Mouse (Mus musculus) heart, embryonic 12.5 days (tissue): ENCODE measurements around the gene Hist1h2an. TPM values are rescaled to one million over a fixed set of nuclear protein-coding genes. Genes with fewer than 3 reads are reported as not detected.
A peak's percentile ranks its signal among the peaks of the same experiment; 100 is the strongest.
"Not testable (repeated sequence)": the region's sequence is repeated elsewhere in the genome, so short reads cannot be mapped to it uniquely, and the experiment has no call there.

Experiments
- ATAC-seq: fragments of 200-750 bp; cut with Nextera tagmentation; 2 replicates; pipeline ENCODE4 v1.8.0; 2017; ENCODE audit warnings: moderate TSS enrichment, moderate library complexity; ENCODE audit not compliant: insufficient number of reproducible peaks, low FRiP score
- H3K27ac ChIP-seq: fragments of 300-500 bp; sonication (generic); 2 replicates; pipeline ENCODE4 v1.5.1; 2016; ENCODE audit warnings: mild to moderate bottlenecking, moderate library complexity; ENCODE audit not compliant: poor library complexity, severe bottlenecking
- H3K27me3 ChIP-seq: fragments of 300-500 bp; sonication (generic); replicated peaks from 2 replicates; pipeline ENCODE4 v1.6.1; 2016; ENCODE audit warnings: mild to moderate bottlenecking, moderate library complexity
- H3K36me3 ChIP-seq: fragments of 300-500 bp; sonication (generic); 2 replicates; pipeline ENCODE4 v1.6.1; 2016; ENCODE audit warnings: mild to moderate bottlenecking, moderate library complexity
- H3K4me1 ChIP-seq: fragments of 300-500 bp; sonication (generic); replicated peaks from 2 replicates; pipeline ENCODE4 v1.6.1; 2016; ENCODE audit warnings: mild to moderate bottlenecking
- H3K4me2 ChIP-seq: fragments of 300-500 bp; sonication (generic); 2 replicates; pipeline ENCODE4 v1.6.1; 2016; ENCODE audit warnings: mild to moderate bottlenecking, moderate library complexity
- H3K4me3 ChIP-seq: fragments of 300-500 bp; sonication (generic); 2 replicates; pipeline ENCODE4 v1.5.1; 2016; ENCODE audit warnings: mild to moderate bottlenecking
- H3K9ac ChIP-seq: fragments of 300-500 bp; sonication (generic); 2 replicates; pipeline ENCODE4 v1.6.1; 2016; ENCODE audit warnings: mild to moderate bottlenecking, moderate library complexity
- H3K9me3 ChIP-seq: fragments of 300-500 bp; sonication (generic); replicated peaks from 2 replicates; pipeline ENCODE4 v1.6.1; 2016; ENCODE audit warnings: mild to moderate bottlenecking, moderate library complexity
- WGBS: fragments of 180-500 bp; shearing (Covaris S2); methylation state at CpG from one replicate; pipeline ENCODE4 v1.1.7; 2016; 5-methylcytosine and 5-hydroxymethylcytosine counted together
- polyA plus RNA-seq: library from polyadenylated mRNA; unstranded; fragments of >200 nt; fragmentation: Nextera tagmentation; extraction: Ambion mirVana; gene quantifications from 2 replicates; pipeline ENCODE4 v1.2.1, GENCODE M21; 2016

The Hist1h2an gene
- polyA plus RNA-seq, 1 experiment from 2014 or later: 1.3 TPM

- not testable (repeated sequence) for H3K4me3 ChIP-seq, H3K36me3 ChIP-seq, H3K27ac ChIP-seq, H3K4me1 ChIP-seq, H3K4me2 ChIP-seq, H3K9ac ChIP-seq, H3K27me3 ChIP-seq, H3K9me3 ChIP-seq
- ATAC-seq: peak; percentile 61
- no CpG with 5 or more reads among the region's 4 CpGs for WGBS
Measured at GRCm38 (mm10) chr13:21803058-21803457, 16.0 kb upstream of the Hist1h2an start.

- H3K27ac ChIP-seq, H3K4me2 ChIP-seq, ATAC-seq: not testable (repeated sequence)
Measured at GRCm38 (mm10) chr13:21797163-21797562, 10.1 kb upstream of the Hist1h2an start.

GRCm38 (mm10) chr13:21795584-21795983, 8.6 kb upstream of the Hist1h2an start:
- Histone ChIP-seq H3K27me3 (no peaks in the 10 kb centered on the region), H3K27ac (no peak overlapping the region), H3K9me3 (no peaks in the 10 kb centered on the region), H3K4me3 (no peak overlapping the region), H3K4me2 (no peak overlapping the region), H3K36me3 (no peaks in the 10 kb centered on the region), H3K4me1 (peaks cover 4% of the 10 kb centered on the region), H3K9ac (no peak overlapping the region)
- no peak for ATAC-seq
- 84% methylated on average over 7 of the region's 7 CpGs for WGBS

More at GRCm38 (mm10) chr13:21797163-21797562, 10.1 kb upstream of the Hist1h2an start:
- H3K9me3 ChIP-seq, H3K9ac ChIP-seq, H3K4me1 ChIP-seq, H3K4me3 ChIP-seq, H3K27me3 ChIP-seq, H3K36me3 ChIP-seq: not testable (repeated sequence)

GRCm38 (mm10) chr13:21790601-21791283, 3.7 kb upstream of the Hist1h2an start:
- Histone ChIP-seq H3K27ac (peak overlapping the region; percentile 34), H3K4me1 (peaks cover 17% of the 10 kb centered on the region), H3K9me3 (no peaks in the 10 kb centered on the region), H3K9ac (peak overlapping the region; percentile 26), H3K27me3 (no peaks in the 10 kb centered on the region), H3K4me2 (peak overlapping the region; percentile 77), H3K4me3 (peak overlapping the region; percentile 42), H3K36me3 (no peaks in the 10 kb centered on the region)
- WGBS: 5% methylated on average over 18 of the region's 18 CpGs
- ATAC-seq: no peak

- Histone ChIP-seq H3K9me3 (no peaks in the 10 kb centered on the region), H3K9ac (no peak overlapping the region), H3K4me2 (no peak overlapping the region), H3K27ac (no peak overlapping the region), H3K4me1 (peaks cover 17% of the 10 kb centered on the region), H3K4me3 (no peak overlapping the region), H3K36me3 (no peaks in the 10 kb centered on the region), H3K27me3 (no peaks in the 10 kb centered on the region)
- no peak for ATAC-seq
- WGBS: 55% methylated on average over 6 of the region's 6 CpGs
Measured at GRCm38 (mm10) chr13:21789925-21790324, 2.9 kb upstream of the Hist1h2an start.

GRCm38 (mm10) chr13:21787760-21788593, 959 bp upstream of the Hist1h2an start:
- Histone ChIP-seq H3K9ac (peak overlapping the region; percentile 45; the same call in 1 of the 2 replicates), H3K27me3 (no peaks in the 10 kb centered on the region), H3K27ac (peak overlapping the region; percentile 57), H3K36me3 (no peaks in the 10 kb centered on the region), H3K9me3 (no peaks in the 10 kb centered on the region), H3K4me3 (0 out of 2 replicates have a peak overlapping the region, but pooled peaks have one; percentile 24), H3K4me2 (peak overlapping the region; percentile 65), H3K4me1 (peaks cover 26% of the 10 kb centered on the region)
- WGBS: 20% methylated on average over 17 of the region's 21 CpGs
- 0 out of 2 replicates have a peak, but pooled peaks have one; percentile 9 for ATAC-seq

GRCm38 (mm10) chr13:21786189-21786898, 674 bp downstream of the Hist1h2an start:
- Histone ChIP-seq H3K4me3 (peak overlapping the region; percentile 42), H3K9me3 (no peaks in the 10 kb centered on the region), H3K36me3 (no peaks in the 10 kb centered on the region), H3K4me1 (peaks cover 32% of the 10 kb centered on the region), H3K4me2 (peak overlapping the region; percentile 65), H3K9ac (peak overlapping the region; percentile 67; the same call in 1 of the 2 replicates), H3K27me3 (no peaks in the 10 kb centered on the region), H3K27ac (peak overlapping the region; percentile 83)
- ATAC-seq: no peak
- 10% methylated on average over 8 of the region's 8 CpGs for WGBS

- Histone ChIP-seq H3K27ac (peak overlapping the region; percentile 85), H3K4me2 (peak overlapping the region; percentile 66), H3K4me3 (0 out of 2 replicates have a peak overlapping the region, but pooled peaks have one; percentile 37), H3K27me3 (no peaks in the 10 kb centered on the region), H3K36me3 (no peaks in the 10 kb centered on the region), H3K9ac (peak overlapping the region; percentile 64), H3K4me1 (peaks cover 33% of the 10 kb centered on the region), H3K9me3 (no peaks in the 10 kb centered on the region)
- WGBS: 41% methylated on average over 6 of the region's 6 CpGs
- no peak for ATAC-seq
Measured at GRCm38 (mm10) chr13:21784311-21784710, 2.7 kb downstream of the Hist1h2an start.

GRCm38 (mm10) chr13:21783734-21784161, 3.3 kb downstream of the Hist1h2an start:
- 3% methylated on average over 9 of the region's 9 CpGs for WGBS
- peak overlapping the region; percentile 66 for H3K4me2 ChIP-seq
- H3K27me3 ChIP-seq: no peaks in the 10 kb centered on the region
- no peak for ATAC-seq
- peak overlapping the region; percentile 37 for H3K4me3 ChIP-seq
- H3K9ac ChIP-seq: peak overlapping the region; percentile 64
- no peaks in the 10 kb centered on the region for H3K9me3 ChIP-seq
- H3K36me3 ChIP-seq: no peaks in the 10 kb centered on the region
- H3K27ac ChIP-seq: peak overlapping the region; percentile 85
- H3K4me1 ChIP-seq: peaks cover 33% of the 10 kb centered on the region

GRCm38 (mm10) chr13:21783255-21783617, 3.8 kb downstream of the Hist1h2an start, which contains the start of gene Hist1h3i:
Gene Hist1h3i, minus strand, starts transcription at chr13:21783370.
- Histone ChIP-seq H3K9me3 (no peaks in the 10 kb centered on the region), H3K27me3 (no peaks in the 10 kb centered on the region), H3K27ac (peak within 1 kb of the TSS; percentile 89), H3K36me3 (no peaks in the 10 kb centered on the region), H3K4me3 (peak within 1 kb of the TSS; percentile 53), H3K4me2 (peak within 1 kb of the TSS; percentile 89), H3K4me1 (peaks cover 31% of the 10 kb centered on the region), H3K9ac (peak within 1 kb of the TSS; percentile 86)
- WGBS: 0% methylated on average over 13 of the region's 20 CpGs
- peak; percentile 76 for ATAC-seq
